ENCODE assay signal across 8 mouse cellular contexts in the genomic region with DNA sequence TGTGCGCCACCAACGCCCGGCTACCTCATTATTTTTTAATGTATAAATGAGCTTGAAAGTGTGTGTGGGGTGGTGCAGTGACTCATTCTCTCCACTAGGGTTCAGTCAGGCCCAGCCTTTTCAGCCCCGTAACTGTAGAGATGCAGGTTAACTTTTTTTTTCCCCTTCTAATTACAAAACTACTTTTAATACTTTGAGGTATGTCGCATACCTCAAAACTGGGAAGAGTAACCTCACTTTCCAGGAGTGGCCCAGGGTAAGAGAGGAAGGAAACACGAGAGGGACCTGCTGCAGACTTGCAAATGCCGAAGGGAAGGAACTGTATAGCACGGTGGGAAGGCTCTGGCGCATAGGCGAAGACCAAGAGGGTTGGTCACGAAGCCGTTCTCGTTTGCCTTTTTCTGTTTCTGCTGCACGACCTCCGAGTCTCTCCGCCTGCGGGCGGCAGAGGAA. TPM values are rescaled to one million over a fixed set of nuclear protein-coding genes. Genes with fewer than 3 reads are reported as not detected.
DNase-seq lines count a peak whose midpoint lies in the region; ATAC-seq and TF ChIP-seq lines count a peak whose summit lies in the region.

No protein-coding gene starts in this region.

- H3K4me2 ChIP-seq in liver, embryonic 13.5 days: peak overlapping the region; percentile 97
- H3K4me2 ChIP-seq in myocyte (ENCODE audit: low read depth): peak overlapping the region; percentile 8

- H3K4me3 ChIP-seq in heart, embryonic 10.5 days: peak overlapping the region; percentile 55
- H3K4me3 ChIP-seq in liver, embryonic 13.5 days (replicated peaks): peak overlapping the region; percentile 47
- H3K4me3 ChIP-seq in myocyte: no peak overlapping the region

- peak overlapping the region; percentile 71 for H3K27ac ChIP-seq in heart, embryonic 10.5 days
- peak overlapping the region; percentile 6; the same call in 1 of the 2 replicates for H3K27ac ChIP-seq in liver, embryonic 13.5 days

- H3K79me2 ChIP-seq in myocyte (ENCODE audit: control insufficient read depth, insufficient read depth): no peaks in the 10 kb centered on the region

- H3K27me3 ChIP-seq in heart, embryonic 10.5 days (ENCODE audit: insufficient read depth, poor library complexity, severe bottlenecking): peaks cover 17% of the 10 kb centered on the region
- H3K27me3 ChIP-seq in liver, embryonic 13.5 days: peaks cover 3% of the 10 kb centered on the region; the same call in 1 of the 2 replicates
- no peaks in the 10 kb centered on the region for H3K27me3 ChIP-seq in myocyte (ENCODE audit: control insufficient read depth, insufficient read depth, insufficient read length)

- TF ChIP-seq POLR2A in myocyte (IDR thresholded peaks at IDR 0.05; ENCODE audit: insufficient read length, low read depth): no peak

- H3K9me3 ChIP-seq in heart, embryonic 10.5 days: no peaks in the 10 kb centered on the region
- H3K9me3 ChIP-seq in liver, embryonic 13.5 days (replicated peaks): no peaks in the 10 kb centered on the region

- H3ac ChIP-seq in myocyte (ENCODE audit: control insufficient read depth, insufficient read length): no peak overlapping the region

- peak overlapping the region; percentile 65 for H3K9ac ChIP-seq in liver, embryonic 13.5 days

- DNase-seq in A20 (ENCODE audit: low read depth, low spot score): peak; percentile 72
- DNase-seq in adrenal gland, adult 8-10 months: peak; percentile 37
- DNase-seq in embryo, embryonic 11.5 days (ENCODE audit: low read depth, low spot score): peak; percentile 46
- DNase-seq in heart, embryonic 10.5 days (ENCODE audit: low spot score): peak; percentile 82
- DNase-seq in kidney, adult 9 months: peak; percentile 83
- DNase-seq in liver, embryonic 13.5 days: no peak
- DNase-seq in spleen, postnatal 4 days (ENCODE audit: low spot score in 2 of 2): peak; percentile 75 to 84

- peak; percentile 61 for ATAC-seq in liver, embryonic 13.5 days (ENCODE audit: low read depth)

- peaks cover 9% of the 10 kb centered on the region; the same call in 1 of the 2 replicates for H3K36me3 ChIP-seq in heart, embryonic 10.5 days
- peaks cover 10% of the 10 kb centered on the region; the same call in 1 of the 2 replicates for H3K36me3 ChIP-seq in liver, embryonic 13.5 days
- no peaks in the 10 kb centered on the region for H3K36me3 ChIP-seq in myocyte (ENCODE audit: control insufficient read depth, insufficient read depth)

- WGBS in heart, embryonic 10.5 days: 2% methylated on average over 18 of the region's 18 CpGs
- WGBS in liver, embryonic 13.5 days (ENCODE audit: insufficient replicate concordance): 1% methylated on average over 18 of the region's 18 CpGs

- peaks cover 16% of the 10 kb centered on the region for H3K4me1 ChIP-seq in heart, embryonic 10.5 days
- peaks cover 31% of the 10 kb centered on the region for H3K4me1 ChIP-seq in liver, embryonic 13.5 days (replicated peaks)

TF ChIP-seq in myocyte, 11 proteins besides CTCF, POLR2A, EP300 and RAD21:
- no peak for TF ChIP-seq MYOG (IDR thresholded peaks at IDR 0.05; ENCODE audit: control insufficient read depth in 1 of 3, insufficient read depth in 1 of 3, insufficient read length in 2 of 3, low read depth in 2 of 3)
- no peak for TF ChIP-seq TCF3 (IDR thresholded peaks at IDR 0.05; ENCODE audit: insufficient read length, low read depth)

RNA-seq across cellular contexts. Expression of a gene that starts 1.3 kb away (rescaled TPM):
- total RNA-seq in adrenal gland, adult 8-10 months (2022): 10 to 100 TPM; 15.3 to 17.3 (median 16.9) TPM
- 37.9 and 41.9 TPM in 2 replicates for polyA plus RNA-seq in heart, embryonic 10.5 days (2016; fragmentation: Nextera tagmentation; extraction: Ambion mirVana)
- polyA plus RNA-seq in liver, embryonic 13.5 days (2015; fragmentation: Nextera tagmentation; extraction: Ambion mirVana): 24.1 and 24.7 TPM in 2 replicates
- polyA plus RNA-seq in myocyte (2012; fragmentation: generic; extraction: Trizol): 21.8 TPM

RNA-seq across cellular contexts. Expression of a gene that starts 12.7 kb away (rescaled TPM):
- total RNA-seq in adrenal gland, adult 8-10 months (2022): not detected
- polyA plus RNA-seq in heart, embryonic 10.5 days (2016; fragmentation: Nextera tagmentation; extraction: Ambion mirVana): not detected in 2 replicates
- 0.09 TPM in 1 of 2 replicates, not detected in the other for polyA plus RNA-seq in liver, embryonic 13.5 days (2015; fragmentation: Nextera tagmentation; extraction: Ambion mirVana)
- not detected for polyA plus RNA-seq in myocyte (2012; fragmentation: generic; extraction: Trizol)

RNA-seq across cellular contexts. Expression of a gene that starts 18.6 kb away (rescaled TPM):
- total RNA-seq in adrenal gland, adult 8-10 months (2022): 1 to 10 TPM; 2.5 to 4.2 (median 3.5) TPM
- 0.86 and 1.1 TPM in 2 replicates for polyA plus RNA-seq in heart, embryonic 10.5 days (2016; fragmentation: Nextera tagmentation; extraction: Ambion mirVana)
- polyA plus RNA-seq in liver, embryonic 13.5 days (2015; fragmentation: Nextera tagmentation; extraction: Ambion mirVana): 1.9 and 2.2 TPM in 2 replicates
- polyA plus RNA-seq in myocyte (2012; fragmentation: generic; extraction: Trizol): 1.1 TPM

RNA-seq across cellular contexts. Expression of a gene that starts 19.0 kb away (rescaled TPM):
- 10 to 100 TPM in 2 of 4 experiments, 1 to 10 TPM in 2; 8.0 to 14.4 (median 11.1) TPM for total RNA-seq in adrenal gland, adult 8-10 months (2022)
- polyA plus RNA-seq in heart, embryonic 10.5 days (2016; fragmentation: Nextera tagmentation; extraction: Ambion mirVana): 48.1 and 69.3 TPM in 2 replicates
- 34.8 and 37.4 TPM in 2 replicates for polyA plus RNA-seq in liver, embryonic 13.5 days (2015; fragmentation: Nextera tagmentation; extraction: Ambion mirVana)
- 4.9 TPM for polyA plus RNA-seq in myocyte (2012; fragmentation: generic; extraction: Trizol)

RNA-seq across cellular contexts. Expression of a gene that starts 32.8 kb away (rescaled TPM):
- total RNA-seq in adrenal gland, adult 8-10 months (2022): 100 to 1,000 TPM in 2 of 4 experiments, 10 to 100 TPM in 2; 83.6 to 110 (median 99.3) TPM
- 32.5 and 38.6 TPM in 2 replicates for polyA plus RNA-seq in heart, embryonic 10.5 days (2016; fragmentation: Nextera tagmentation; extraction: Ambion mirVana)
- polyA plus RNA-seq in liver, embryonic 13.5 days (2015; fragmentation: Nextera tagmentation; extraction: Ambion mirVana): 7.0 and 8.8 TPM in 2 replicates
- polyA plus RNA-seq in myocyte (2012; fragmentation: generic; extraction: Trizol): 97.3 TPM
